21 mouse cellular contexts compared by ENCODE assay signal in genomic region chr8:92064971-92065370, GRCm38 (mm10).
DNase-seq lines count a peak whose midpoint lies in the region; ATAC-seq and TF ChIP-seq lines count a peak whose summit lies in the region.
"Had no signal": no experiment of that assay in that cellular context is flagged by ENCODE, and none has a peak within 500 bp of the region (broad histone marks: within the 10 kb centered on the region; RNA-seq: fewer than 3 reads in every experiment).

No protein-coding gene starts in this region.

- H3K9ac ChIP-seq in kidney, embryonic 15.5 days, result no peak overlapping the region
- no peak overlapping the region for H3K9ac ChIP-seq in lung, embryonic 16.5 days (ENCODE audit: low read length)
- 0 out of 2 replicates have a peak overlapping the region, but pooled peaks have one; percentile 11 for H3K9ac ChIP-seq in embryonic facial prominence, embryonic 13.5 days
- H3K9ac ChIP-seq: heart, embryonic 12.5 days had no signal

- H3K27me3 ChIP-seq in kidney, embryonic 15.5 days, result peaks cover 67% of the 10 kb centered on the region
- H3K27me3 ChIP-seq in lung, embryonic 16.5 days (ENCODE audit: control insufficient read depth, insufficient read depth, low read depth, low read length), result no peaks in the 10 kb centered on the region
- H3K27me3 ChIP-seq in embryonic facial prominence, embryonic 13.5 days, result peaks cover 21% of the 10 kb centered on the region; the same call in 1 of the 2 replicates
- H3K27me3 ChIP-seq: Patski had no signal

- no peak for TF ChIP-seq CTCF in lung, adult 2 months (IDR thresholded peaks at IDR 0.05; ENCODE audit: insufficient read depth, low read length)

- no peak overlapping the region for H3K4me2 ChIP-seq in kidney, embryonic 15.5 days
- H3K4me2 ChIP-seq in lung, embryonic 16.5 days (ENCODE audit: low read depth, low read length), result no peak overlapping the region
- no peak overlapping the region for H3K4me2 ChIP-seq in embryonic facial prominence, embryonic 13.5 days
- H3K4me2 ChIP-seq: heart, embryonic 12.5 days had no signal

- no peak for ATAC-seq in kidney, embryonic 15.5 days (replicated peaks; ENCODE audit: low FRiP score)
- ATAC-seq in lung, embryonic 16.5 days (ENCODE audit: low read depth), result no peak
- no peak for ATAC-seq in embryonic facial prominence, embryonic 13.5 days (ENCODE audit: insufficient number of reproducible peaks, insufficient read depth, low FRiP score, low TSS enrichment, low read depth)
- ATAC-seq: Patski had no signal

- 18% methylated on average over 4 of the region's 4 CpGs for WGBS in kidney, embryonic 15.5 days
- 21% methylated on average over 4 of the region's 4 CpGs for WGBS in lung, embryonic 16.5 days
- 25% methylated on average over 4 of the region's 4 CpGs for WGBS in lung, adult 2 months
- 23% methylated on average over 4 of the region's 4 CpGs for WGBS in embryonic facial prominence, embryonic 13.5 days

- DNase-seq in kidney, adult 9 months, result peak; percentile 11
- DNase-seq in lung, adult 2 months, result no peak
- peak; percentile 24 for DNase-seq in lung, postnatal 25 days (ENCODE audit: low spot score)
- DNase-seq in urinary bladder, postnatal 14 days (ENCODE audit: low spot score), result no peak
- DNase-seq: adrenal gland, postnatal 25 days; cerebellum, adult 11 months; cerebellum, postnatal 10 days; gastrocnemius, postnatal 10 days; heart, adult 11 months; heart, postnatal 14 days; kidney, adult 18-20 months; left cerebral cortex, postnatal 4 days; liver; retina, postnatal 1 day; right cerebral cortex, postnatal 4 days; thymus, adult 2 months had no signal

- no peak overlapping the region for H3K27ac ChIP-seq in kidney, embryonic 15.5 days
- H3K27ac ChIP-seq in lung, embryonic 16.5 days (ENCODE audit: low read length), result peak overlapping the region; percentile 2; the same call in 1 of the 2 replicates
- H3K27ac ChIP-seq in embryonic facial prominence, embryonic 13.5 days, result no peak overlapping the region

- H3K4me1 ChIP-seq in kidney, embryonic 15.5 days, result peaks cover 26% of the 10 kb centered on the region
- peaks cover 19% of the 10 kb centered on the region for H3K4me1 ChIP-seq in lung, embryonic 16.5 days (replicated peaks; ENCODE audit: control insufficient read depth, insufficient read depth, low read length)
- H3K4me1 ChIP-seq in lung, adult 2 months (ENCODE audit: control insufficient read depth, insufficient read depth, low read length), result no peaks in the 10 kb centered on the region
- peaks cover 24% of the 10 kb centered on the region for H3K4me1 ChIP-seq in embryonic facial prominence, embryonic 13.5 days

- no peaks in the 10 kb centered on the region for H3K36me3 ChIP-seq in kidney, embryonic 15.5 days
- no peaks in the 10 kb centered on the region for H3K36me3 ChIP-seq in lung, embryonic 16.5 days (ENCODE audit: control insufficient read depth, insufficient read depth, low read length)
- H3K36me3 ChIP-seq in embryonic facial prominence, embryonic 13.5 days, result no peaks in the 10 kb centered on the region
- H3K36me3 ChIP-seq: heart, embryonic 12.5 days had no signal

- no peak overlapping the region for H3K4me3 ChIP-seq in kidney, embryonic 15.5 days (replicated peaks)
- H3K4me3 ChIP-seq in lung, embryonic 16.5 days (ENCODE audit: low read length), result no peak overlapping the region
- no peak overlapping the region for H3K4me3 ChIP-seq in lung, adult 2 months (replicated peaks; ENCODE audit: extremely low read depth, low read depth, low read length)
- H3K4me3 ChIP-seq in embryonic facial prominence, embryonic 13.5 days, result no peak overlapping the region
- H3K4me3 ChIP-seq: heart, embryonic 12.5 days had no signal

- no peaks in the 10 kb centered on the region for H3K9me3 ChIP-seq in kidney, embryonic 15.5 days (replicated peaks)
- H3K9me3 ChIP-seq in lung, embryonic 16.5 days (ENCODE audit: control insufficient read depth, low read length), result no peaks in the 10 kb centered on the region
- H3K9me3 ChIP-seq in embryonic facial prominence, embryonic 13.5 days, result no peaks in the 10 kb centered on the region
- H3K9me3 ChIP-seq: heart, embryonic 12.5 days had no signal

- no peak for TF ChIP-seq POLR2A in lung, adult 2 months (IDR thresholded peaks at IDR 0.05; ENCODE audit: borderline replicate concordance, extremely low read depth, low read depth, low read length)

Comparison
In these comparisons a context has a peak if more than half of its experiments do, and no peak if none do; other contexts are left out.
1. DNase-seq: peak in kidney, adult 9 months (single experiment) and lung, postnatal 25 days (single experiment); none in lung, adult 2 months (single experiment) and urinary bladder, postnatal 14 days (single experiment).